Mouse (Mus musculus): Measurements from ENCODE around the gene Entpd2. TPM values are rescaled to one million over a fixed set of nuclear protein-coding genes. Genes with fewer than 3 reads are reported as not detected.

Gene Entpd2
- total and polyA plus RNA-seq, 2 experiments from 2014 or later: 13.5 to 18.2 TPM

GRCm38 (mm10) chr2:25369996-25370395 is 25.7 kb upstream of the Entpd2 start:
- H3K9me3 ChIP-seq (ENCODE audit: low read length): no peaks in the 10 kb centered on the region
- H3K36me3 ChIP-seq (ENCODE audit: insufficient read depth): no peaks in the 10 kb centered on the region
- H3K4me1 ChIP-seq (ENCODE audit: insufficient read depth): no peaks in the 10 kb centered on the region; the same call in 1 of the 2 replicates
- no peak overlapping the region for H3K27ac ChIP-seq (ENCODE audit: low read depth, low read length)
- DNase-seq (no peak), ATAC-seq (no peak)
- H3K27me3 ChIP-seq (ENCODE audit: insufficient read depth, low read length): no peaks in the 10 kb centered on the region
- no peak overlapping the region for H3K9ac ChIP-seq
- H3K4me2 ChIP-seq (ENCODE audit: low read depth): no peak overlapping the region
- H3K4me3 ChIP-seq (ENCODE audit: low read depth, low read length): no peak overlapping the region
- 89% methylated on average over 3 of the region's 3 CpGs for WGBS
- TF ChIP-seq CTCF (IDR thresholded peaks at IDR 0.05; ENCODE audit: low read depth): no peak

GRCm38 (mm10) chr2:25371764-25372643 is 23.7 kb upstream of the Entpd2 start, which contains the start of gene Sapcd2:
Sapcd2 (plus strand) TSS chr2:25372321.
- peak; percentile 93 for DNase-seq
- H3K27me3 ChIP-seq (ENCODE audit: insufficient read depth, low read length): no peaks in the 10 kb centered on the region
- no peaks in the 10 kb centered on the region for H3K36me3 ChIP-seq (ENCODE audit: insufficient read depth)
- ATAC-seq: peak; percentile 96
- H3K27ac ChIP-seq (ENCODE audit: low read depth, low read length): no peak within 1 kb of the TSS
- WGBS: under 1% methylated on average over 65 of the region's 65 CpGs
- peak within 1 kb of the TSS; percentile 44 for H3K9ac ChIP-seq
- H3K4me2 ChIP-seq (ENCODE audit: low read depth): peak within 1 kb of the TSS; percentile 83
- no peaks in the 10 kb centered on the region for H3K4me1 ChIP-seq (ENCODE audit: insufficient read depth)
- peak; percentile 22 for TF ChIP-seq CTCF (IDR thresholded peaks at IDR 0.05; ENCODE audit: low read depth)
- no peaks in the 10 kb centered on the region for H3K9me3 ChIP-seq (ENCODE audit: low read length)
- H3K4me3 ChIP-seq (ENCODE audit: low read depth, low read length): peak within 1 kb of the TSS; percentile 55

DNA sequence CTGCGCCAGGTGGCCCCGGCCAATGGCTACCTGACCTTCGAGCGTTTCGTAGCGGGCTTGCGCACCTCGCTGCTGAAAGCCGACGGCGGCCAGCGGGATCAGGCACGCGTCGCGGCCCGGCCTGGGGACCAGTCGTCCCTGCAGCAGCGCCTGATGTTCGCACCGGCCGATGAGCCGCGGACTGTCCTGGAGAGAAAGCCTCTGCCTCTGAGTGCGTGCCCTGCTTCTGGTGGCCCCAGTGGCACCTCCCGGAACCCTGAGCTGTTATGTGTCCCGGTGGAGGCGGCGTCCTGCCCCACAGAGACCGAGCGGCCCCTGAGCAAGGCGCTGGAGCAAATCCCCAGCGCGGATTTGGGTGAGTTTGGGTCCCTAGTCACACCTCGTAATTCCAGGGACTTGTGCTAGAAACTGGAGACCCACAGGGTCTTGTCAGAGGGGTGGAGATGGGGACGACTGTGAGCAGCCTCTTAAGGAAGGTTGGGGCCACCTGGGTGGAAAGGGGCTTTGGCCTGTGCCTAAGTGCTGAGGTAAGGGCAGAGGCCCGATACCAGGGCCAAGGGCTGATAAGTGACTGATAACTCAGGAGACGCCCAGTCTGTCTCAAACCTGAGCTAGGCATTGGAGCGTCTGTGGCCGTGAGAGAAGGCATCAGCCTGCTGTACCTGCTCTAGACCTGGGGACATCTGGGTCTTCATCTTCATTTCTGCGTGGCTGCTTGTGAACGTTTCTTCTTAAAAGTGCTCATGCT is 22.9 kb upstream of the Entpd2 start:
- no peaks in the 10 kb centered on the region for H3K9me3 ChIP-seq (ENCODE audit: low read length)
- no peaks in the 10 kb centered on the region for H3K36me3 ChIP-seq (ENCODE audit: insufficient read depth)
- no peaks in the 10 kb centered on the region for H3K4me1 ChIP-seq (ENCODE audit: insufficient read depth)
- peak overlapping the region; percentile 55 for H3K4me3 ChIP-seq (ENCODE audit: low read depth, low read length)
- H3K4me2 ChIP-seq (ENCODE audit: low read depth): peak overlapping the region; percentile 83
- ATAC-seq: no peak
- peak overlapping the region; percentile 44 for H3K9ac ChIP-seq
- no peak for TF ChIP-seq CTCF (IDR thresholded peaks at IDR 0.05; ENCODE audit: low read depth)
- 3% methylated on average over 41 of the region's 42 CpGs for WGBS
- H3K27ac ChIP-seq (ENCODE audit: low read depth, low read length): no peak overlapping the region
- H3K27me3 ChIP-seq (ENCODE audit: insufficient read depth, low read length): no peaks in the 10 kb centered on the region
- no peak for DNase-seq

DNA sequence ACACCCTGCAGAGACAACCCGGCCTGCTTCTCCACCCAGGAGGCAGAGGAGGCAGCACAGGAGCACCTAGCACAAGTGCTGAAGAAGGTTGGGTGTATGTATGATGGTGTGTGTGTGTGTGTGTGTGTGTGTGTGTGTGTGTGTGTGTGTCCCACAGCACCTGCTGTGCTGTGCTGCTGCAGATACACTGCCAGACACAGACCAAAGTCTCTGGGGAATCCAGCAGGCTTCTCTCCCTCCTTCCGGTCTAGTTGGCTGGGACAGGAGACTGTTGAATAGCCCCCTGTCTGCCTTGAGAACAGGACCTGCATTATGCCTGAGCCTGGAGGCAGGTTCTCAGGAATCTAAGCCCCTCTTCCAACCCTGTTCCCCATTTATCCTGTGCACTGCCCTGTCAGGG is 22.2 kb upstream of the Entpd2 start:
- Histone ChIP-seq H3K4me3 (ENCODE audit: low read depth, low read length) (peak overlapping the region; percentile 55; the same call in 1 of the 2 replicates), H3K36me3 (ENCODE audit: insufficient read depth) (no peaks in the 10 kb centered on the region), H3K9me3 (ENCODE audit: low read length) (no peaks in the 10 kb centered on the region), H3K9ac (peak overlapping the region; percentile 44; the same call in 1 of the 2 replicates), H3K4me2 (ENCODE audit: low read depth) (peak overlapping the region; percentile 83), H3K27ac (ENCODE audit: low read depth, low read length) (no peak overlapping the region), H3K27me3 (ENCODE audit: insufficient read depth, low read length) (no peaks in the 10 kb centered on the region), H3K4me1 (ENCODE audit: insufficient read depth) (no peaks in the 10 kb centered on the region)
- ATAC-seq (peak; percentile 38), DNase-seq (no peak)
- TF ChIP-seq CTCF (IDR thresholded peaks at IDR 0.05; ENCODE audit: low read depth): no peak
- 15% methylated on average over 2 of the region's 2 CpGs for WGBS

GRCm38 (mm10) chr2:25376589-25376988 is 19.1 kb upstream of the Entpd2 start:
- H3K9ac ChIP-seq: no peak overlapping the region

GRCm38 (mm10) chr2:25384492-25384891 is 11.2 kb upstream of the Entpd2 start:
- DNase-seq: no peak
- Histone ChIP-seq H3K9me3 (ENCODE audit: low read length) (no peaks in the 10 kb centered on the region), H3K4me3 (ENCODE audit: low read depth, low read length) (no peak overlapping the region), H3K27ac (ENCODE audit: low read depth, low read length) (no peak overlapping the region), H3K9ac (no peak overlapping the region), H3K4me1 (ENCODE audit: insufficient read depth) (no peaks in the 10 kb centered on the region), H3K36me3 (ENCODE audit: insufficient read depth) (no peaks in the 10 kb centered on the region), H3K4me2 (ENCODE audit: low read depth) (no peak overlapping the region), H3K27me3 (ENCODE audit: insufficient read depth, low read length) (no peaks in the 10 kb centered on the region)
- no peak for TF ChIP-seq CTCF (IDR thresholded peaks at IDR 0.05; ENCODE audit: low read depth)
- ATAC-seq: no peak
- 86% methylated on average over 5 of the region's 5 CpGs for WGBS

More at GRCm38 (mm10) chr2:25376589-25376988, 19.1 kb upstream of the Entpd2 start:
- DNase-seq (peak; percentile 69), ATAC-seq (peak; percentile 26; the same call in 1 of the 2 replicates)
- 58% methylated on average over 4 of the region's 4 CpGs for WGBS
- H3K9me3 ChIP-seq (ENCODE audit: low read length): no peaks in the 10 kb centered on the region
- peak; percentile 86 for TF ChIP-seq CTCF (IDR thresholded peaks at IDR 0.05; ENCODE audit: low read depth)
- H3K4me3 ChIP-seq (ENCODE audit: low read depth, low read length): no peak overlapping the region
- no peak overlapping the region for H3K27ac ChIP-seq (ENCODE audit: low read depth, low read length)
- H3K36me3 ChIP-seq (ENCODE audit: insufficient read depth): no peaks in the 10 kb centered on the region
- H3K27me3 ChIP-seq (ENCODE audit: insufficient read depth, low read length): no peaks in the 10 kb centered on the region
- H3K4me1 ChIP-seq (ENCODE audit: insufficient read depth): no peaks in the 10 kb centered on the region
- no peak overlapping the region for H3K4me2 ChIP-seq (ENCODE audit: low read depth)
